Mouse (Mus musculus) mouse trophoblast stem cell (cell line): ENCODE measurements around the gene Nmu.

Experiments
- in situ Hi-C, 2 experiments: fragments of 300-500 bp; cut with MseI, MboI; formaldehyde crosslinking; loops; 2 replicates in 1 of 2; 3 replicates in 1 of 2; pipeline ENCODE4 v1.15.1; 2025

Gene Nmu

DNA sequence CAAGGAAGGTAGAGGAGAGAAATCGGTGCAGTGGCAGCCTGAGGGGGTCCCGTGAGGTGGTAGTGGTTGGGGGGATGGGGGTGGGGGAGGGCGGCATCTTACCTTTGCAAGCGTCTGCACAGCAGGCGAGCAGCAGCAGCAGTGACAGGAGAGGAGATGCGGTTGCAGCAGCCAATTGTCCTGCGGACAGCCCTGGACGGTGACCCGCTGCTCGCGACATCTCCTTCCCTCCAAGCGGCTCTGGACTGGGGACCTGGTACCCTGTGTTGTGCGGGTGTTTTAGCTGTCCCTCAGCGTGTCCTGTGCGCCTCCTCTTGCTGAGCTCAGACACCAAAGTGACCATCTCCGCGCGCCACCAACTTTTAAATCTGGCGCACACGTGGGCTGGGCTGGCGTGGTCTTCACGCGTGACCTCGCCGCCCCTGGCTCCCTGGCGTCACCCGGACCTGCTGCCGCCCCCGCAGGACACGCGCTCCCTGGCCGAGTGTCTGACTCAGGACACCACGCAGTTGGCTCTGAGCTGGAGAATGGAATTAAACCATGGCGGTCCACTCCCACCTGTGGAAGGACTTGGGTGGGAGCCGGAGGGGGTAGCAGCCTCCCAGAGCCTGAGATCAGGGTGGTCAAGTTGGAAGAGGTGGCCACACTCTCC lies at the start of gene Nmu:
Nmu (minus strand) TSS at position 336 of the 652 bp plus-strand sequence.
- in situ Hi-C loops = no loop called here

DNA sequence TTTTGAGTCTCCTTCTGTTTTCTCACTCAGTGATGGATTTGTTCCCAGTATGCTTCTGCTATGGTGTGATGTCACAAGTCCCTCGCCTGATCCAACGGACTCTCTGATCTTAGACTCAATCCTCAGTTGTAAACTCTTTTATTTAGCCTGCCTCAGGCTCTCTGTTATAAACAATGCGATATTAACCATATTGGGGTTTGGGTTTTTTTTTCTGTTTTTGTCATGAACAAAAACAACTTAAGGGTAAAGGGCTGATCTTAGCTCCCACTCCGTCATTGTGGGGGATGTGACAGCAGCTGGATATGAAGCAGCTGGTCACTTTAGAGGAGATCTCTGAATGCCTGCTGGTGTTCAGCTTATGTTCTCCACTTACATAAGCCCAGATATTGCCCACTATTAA lies 48.1 kb upstream of the Nmu start:
- in situ Hi-C loops = no loop called here

DNA sequence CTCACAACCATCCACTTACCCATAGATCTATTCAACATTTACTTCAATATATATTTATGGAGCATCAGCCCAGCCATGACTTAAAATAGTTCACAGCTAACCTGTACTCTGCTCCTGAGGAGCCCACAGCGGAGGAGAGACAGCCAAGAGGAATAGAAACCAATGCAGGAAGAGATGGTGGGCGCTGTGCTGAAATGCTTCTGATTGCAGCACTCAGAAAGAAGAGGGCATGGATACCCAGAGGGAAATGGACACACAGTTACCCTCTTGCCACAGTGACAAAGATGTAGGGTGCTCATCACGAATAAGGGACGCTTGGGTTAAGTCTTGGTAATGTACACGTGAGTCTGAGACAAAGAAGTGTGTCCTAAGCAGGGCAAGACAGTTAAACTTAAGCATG lies 30.8 kb upstream of the Nmu start:
- in situ Hi-C loops = no loop called here

DNA sequence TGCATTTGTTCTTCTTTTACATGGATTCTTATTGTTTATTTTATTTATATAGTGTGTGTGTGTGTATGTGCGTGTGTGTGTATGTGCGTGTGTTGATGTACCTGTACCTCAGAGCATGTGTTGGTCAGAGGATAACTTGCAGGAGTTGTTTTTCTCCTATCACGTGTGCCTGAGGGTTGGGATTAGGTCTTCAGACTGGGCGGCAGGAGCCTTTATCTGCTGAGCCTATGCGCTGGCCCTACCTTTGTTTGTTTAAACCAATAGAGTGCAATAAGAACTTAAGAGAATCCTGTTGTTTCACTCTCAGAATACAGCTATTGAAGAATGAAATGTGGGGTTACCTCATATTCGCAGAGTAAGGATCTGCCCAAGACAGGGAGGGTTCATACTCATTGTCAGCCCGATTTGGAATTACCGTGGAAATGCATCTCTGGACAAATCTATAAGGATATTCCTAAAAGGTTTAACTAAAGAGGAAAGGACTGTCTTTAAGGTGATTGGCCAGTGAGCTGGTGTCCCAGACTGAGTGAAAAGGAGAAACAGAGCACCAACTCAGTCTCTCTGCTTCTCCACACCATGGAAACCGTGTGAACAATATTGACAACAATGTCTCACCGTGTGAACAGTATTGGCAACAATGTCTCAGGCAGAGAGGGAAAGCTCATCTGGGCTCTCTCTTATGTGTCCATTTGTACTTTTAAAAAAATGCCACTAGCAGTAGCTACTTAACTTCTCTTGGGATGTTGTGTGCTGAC lies 25.6 kb upstream of the Nmu start:
- in situ Hi-C loops = no loop called here

DNA sequence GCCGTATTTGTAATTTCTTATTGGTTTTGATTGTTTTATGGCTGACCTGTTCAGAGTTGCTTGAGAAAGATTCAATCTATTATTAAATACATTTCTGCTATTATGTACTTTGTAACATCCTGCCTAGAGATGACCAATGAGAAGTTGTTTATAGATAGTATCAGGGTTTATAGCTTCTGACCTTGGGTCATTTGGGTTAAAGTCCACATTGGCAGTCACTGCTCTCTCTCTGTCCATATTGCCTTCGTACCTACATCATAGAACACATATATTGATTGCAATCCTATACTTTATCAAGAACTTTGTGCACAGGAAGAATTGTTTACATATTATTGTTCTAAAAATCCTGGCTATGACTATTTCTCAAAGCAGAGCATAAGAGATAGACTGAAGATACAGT lies 24.9 kb upstream of the Nmu start:
- in situ Hi-C loops = no loop called here

DNA sequence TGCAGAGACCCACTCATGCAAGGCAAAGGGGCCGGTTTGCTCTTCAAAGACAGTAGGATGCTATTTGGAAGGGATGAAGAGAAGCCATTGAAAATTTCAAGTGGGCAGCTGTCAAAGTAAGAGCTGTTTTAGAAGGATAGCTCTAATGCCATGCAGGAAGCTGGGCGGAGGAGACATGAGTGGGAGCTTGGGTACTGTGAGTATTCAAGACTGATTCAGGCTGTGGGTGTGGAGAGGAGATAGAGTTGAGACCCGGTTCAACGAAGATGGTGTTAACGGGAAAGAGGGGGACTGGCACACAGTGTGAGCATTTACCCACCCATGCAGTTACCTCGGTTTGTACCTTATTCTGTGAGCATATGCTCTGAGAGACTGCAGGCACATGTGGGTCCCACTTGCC lies 20.1 kb upstream of the Nmu start:
- in situ Hi-C loops = no loop called here

DNA sequence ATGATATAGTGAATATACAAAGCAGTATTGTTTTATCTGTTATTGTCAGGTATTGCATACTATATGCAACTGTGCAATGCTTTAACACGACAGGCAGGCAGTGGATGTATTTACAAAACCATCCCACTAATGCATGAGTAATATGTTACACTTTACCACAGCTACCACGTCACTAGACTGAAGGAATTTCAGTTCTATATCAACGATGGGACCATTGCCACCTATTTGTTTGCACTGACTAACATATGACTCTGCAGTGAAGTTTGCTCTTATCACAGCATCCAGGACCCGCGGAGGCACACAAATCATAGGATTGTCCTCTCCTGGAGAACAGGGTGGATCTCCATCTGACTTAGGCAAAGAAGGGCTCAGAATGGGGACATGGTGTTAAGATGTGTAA lies 18.2 kb upstream of the Nmu start:
- in situ Hi-C loops = no loop called here

DNA sequence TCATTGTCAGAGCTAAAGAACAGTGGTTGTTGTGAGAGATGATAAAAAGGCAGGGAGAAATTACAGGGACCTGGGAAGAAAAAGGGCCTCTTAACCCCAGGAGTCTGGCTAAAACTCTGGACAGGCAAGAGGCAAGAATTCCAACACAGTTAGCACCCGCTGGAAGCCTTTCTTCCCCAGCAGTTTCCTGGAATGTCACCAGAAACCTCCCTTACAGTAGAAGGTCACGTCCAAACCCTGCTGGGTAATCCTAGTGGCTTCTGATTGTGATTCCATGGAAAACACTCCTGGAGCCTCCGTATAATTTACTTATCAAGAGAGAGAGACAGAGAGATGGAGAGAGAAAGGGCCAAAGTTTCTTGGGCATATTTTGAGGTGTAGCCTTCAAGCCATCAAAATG lies 15.6 kb upstream of the Nmu start:
- in situ Hi-C loops = no loop called here

DNA sequence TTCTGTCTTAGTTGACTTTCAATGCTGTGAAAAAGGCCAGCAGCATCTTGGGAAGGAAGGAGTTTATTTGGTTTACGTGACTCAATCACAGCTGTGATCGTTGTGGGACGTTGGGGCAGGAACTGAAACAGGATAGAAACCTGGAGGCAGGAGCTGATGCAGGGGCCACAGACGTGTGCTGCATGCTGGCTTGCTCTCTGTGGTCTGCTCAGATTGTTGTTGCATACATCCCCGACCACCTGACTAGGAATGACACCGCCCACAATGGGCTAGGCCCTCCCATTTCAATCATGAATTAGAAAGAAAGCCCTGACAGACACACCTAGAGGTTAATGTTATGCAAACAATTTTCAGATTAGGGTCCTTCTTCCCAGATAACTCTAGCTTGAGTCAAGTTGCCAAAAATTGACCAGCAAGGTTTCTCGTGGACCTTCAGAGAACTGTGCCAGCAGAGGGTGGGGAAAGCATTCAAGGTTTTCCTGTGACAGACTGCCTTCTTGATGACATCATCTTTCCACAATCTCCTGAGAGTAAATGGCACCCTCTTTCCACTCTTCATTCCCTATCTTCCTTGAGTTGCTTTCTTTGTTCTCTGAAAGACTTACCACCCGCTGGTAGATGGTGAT lies 5.7 kb upstream of the Nmu start:
- in situ Hi-C loops = no loop called here

DNA sequence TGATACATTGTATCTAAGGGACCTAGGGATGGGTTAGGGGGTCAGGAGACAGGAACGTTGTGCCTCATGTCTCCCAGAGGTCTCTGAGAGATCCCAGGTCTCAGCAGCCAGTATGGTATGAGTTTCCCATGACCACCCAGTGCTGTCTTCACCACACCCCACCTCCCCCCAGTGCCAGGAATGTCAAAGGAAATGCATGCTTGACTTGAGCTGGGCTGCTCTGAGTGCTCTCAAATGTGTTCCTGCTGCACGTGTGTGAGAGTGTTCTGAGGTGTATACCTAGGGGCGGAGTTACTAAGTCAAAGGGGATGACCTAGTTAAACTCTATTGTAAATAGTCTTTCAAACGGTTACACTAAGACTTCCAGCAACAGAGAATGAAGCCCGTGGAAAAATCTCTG lies 1.8 kb upstream of the Nmu start:
- in situ Hi-C loops = no loop called here

DNA sequence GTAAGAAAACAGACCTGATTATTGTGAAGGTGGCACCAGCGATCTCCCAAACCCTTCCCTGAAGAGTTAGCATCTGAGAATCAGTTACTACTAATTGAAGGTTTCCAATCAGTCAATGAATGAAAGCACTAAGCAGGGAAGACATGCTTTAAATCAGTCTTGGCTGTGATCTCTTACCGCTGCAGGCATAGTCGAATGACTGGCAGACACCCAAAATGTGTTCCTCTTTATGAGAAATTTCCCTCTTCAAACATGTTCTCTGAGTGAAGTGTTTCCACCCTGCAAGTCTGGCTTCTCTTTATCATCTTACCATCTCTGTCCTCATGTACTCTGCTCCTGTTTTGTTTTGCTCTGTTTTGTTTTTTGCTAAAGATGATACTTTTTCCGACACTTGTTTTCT lies 2.8 kb downstream of the Nmu start:
- in situ Hi-C loops = no loop called here

DNA sequence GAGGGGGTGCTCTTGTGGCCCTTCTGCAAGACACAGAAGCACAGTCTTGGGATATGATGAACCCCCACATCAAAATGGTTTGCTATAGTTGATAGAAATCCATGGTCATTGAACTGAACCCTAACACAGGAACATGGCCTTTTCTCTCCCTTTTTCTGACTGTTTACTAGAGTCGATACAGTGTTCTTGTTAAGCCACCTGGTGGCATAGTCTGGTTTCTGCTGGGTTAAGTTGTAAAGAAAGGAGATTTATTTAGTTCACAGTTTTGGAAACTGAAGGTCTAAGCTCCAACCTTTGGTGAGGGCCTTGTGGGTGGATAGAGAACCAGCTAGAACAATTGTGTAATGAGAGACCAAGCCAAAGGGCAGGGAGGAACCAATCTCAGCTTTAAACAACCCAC lies 3.5 kb downstream of the Nmu start:
- in situ Hi-C loops = no loop called here

DNA sequence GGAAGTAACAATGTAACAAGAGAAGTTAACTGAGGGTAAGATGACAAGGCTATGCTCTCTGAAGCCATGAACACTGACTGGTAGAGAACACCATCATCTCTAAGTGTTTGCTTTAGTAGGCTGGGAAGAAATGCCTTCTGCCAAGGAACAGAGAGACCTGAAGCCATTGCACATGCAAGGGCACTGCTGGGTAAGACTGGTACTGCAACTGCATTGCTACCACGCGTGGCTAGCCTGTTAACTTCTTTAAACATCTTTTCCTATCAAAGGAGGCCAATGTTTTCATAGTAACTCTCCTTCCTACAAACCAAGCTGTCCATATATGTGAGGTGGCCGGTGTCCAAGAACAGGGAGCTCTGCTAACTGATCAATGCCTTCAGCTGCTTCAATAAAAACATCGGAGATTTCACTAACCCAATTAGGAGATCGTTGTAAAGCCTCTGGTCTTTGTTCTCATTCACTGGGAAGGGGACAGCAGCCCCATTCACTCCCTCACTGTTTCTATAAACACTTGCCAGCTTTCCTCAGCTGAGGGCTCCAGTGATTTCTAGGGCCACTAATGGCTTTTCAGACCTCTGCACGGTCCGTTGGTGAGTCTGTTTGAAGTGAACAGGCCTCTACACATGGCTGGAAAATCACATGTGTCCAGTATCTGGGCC lies 11.5 kb downstream of the Nmu start:
- in situ Hi-C loops = no loop called here

DNA sequence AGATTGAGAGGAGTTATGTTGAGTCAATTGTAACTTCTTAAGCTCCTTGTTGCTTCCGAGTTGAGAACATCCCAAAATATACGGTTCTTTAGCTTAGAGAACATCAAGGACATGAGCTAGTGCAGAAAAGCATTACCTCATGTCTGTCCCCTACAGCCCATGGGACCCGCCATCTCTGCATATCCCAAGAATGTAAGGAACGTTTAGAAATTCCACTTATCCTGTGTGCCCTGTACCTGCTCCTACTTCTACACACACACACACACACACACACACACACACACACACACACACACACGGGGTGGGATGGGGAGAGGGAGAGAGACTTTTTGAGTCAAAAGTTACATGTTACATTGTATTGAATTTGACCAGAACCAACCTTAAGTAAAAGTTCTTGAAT lies 12.1 kb downstream of the Nmu start:
- in situ Hi-C loops = no loop called here

DNA sequence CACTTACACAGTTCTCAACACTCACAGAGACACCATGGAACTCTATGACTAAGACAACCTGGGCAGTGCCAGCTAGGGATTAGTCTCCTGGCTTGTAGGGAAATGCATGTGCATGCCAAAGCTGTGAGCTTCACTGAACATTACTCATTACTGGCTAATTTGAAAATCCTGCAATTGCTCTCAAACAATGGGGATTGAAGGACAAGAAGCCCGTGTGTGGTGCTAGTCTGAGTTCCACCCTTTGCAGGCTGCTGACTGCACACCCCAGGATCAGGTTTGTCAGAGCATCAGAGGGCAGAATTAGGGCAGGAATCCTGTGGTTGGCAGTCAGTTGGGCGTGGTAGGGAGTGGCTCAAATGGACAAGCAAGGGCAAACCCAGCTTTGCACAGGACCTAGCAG lies 17.5 kb downstream of the Nmu start:
- in situ Hi-C loops = no loop called here

DNA sequence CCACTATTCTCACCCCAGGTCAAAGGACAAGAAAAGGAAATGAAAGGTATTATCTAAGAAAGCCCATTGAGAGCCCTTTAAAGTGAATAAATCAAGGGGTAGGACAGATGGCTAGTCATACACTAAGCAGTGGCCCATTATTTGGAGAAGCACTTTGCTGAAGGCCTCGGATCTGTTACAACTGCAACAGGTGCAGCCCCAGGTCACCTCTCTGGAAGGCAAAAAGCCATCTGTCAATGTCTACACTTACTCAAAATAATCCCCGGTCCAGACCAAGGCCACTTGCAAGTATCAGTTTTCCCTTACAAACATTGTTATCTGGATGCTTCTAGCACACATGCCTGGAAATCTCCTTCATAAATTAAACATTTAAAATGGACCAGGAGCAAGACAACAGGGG lies 22.7 kb downstream of the Nmu start:
- in situ Hi-C loops = no loop called here

DNA sequence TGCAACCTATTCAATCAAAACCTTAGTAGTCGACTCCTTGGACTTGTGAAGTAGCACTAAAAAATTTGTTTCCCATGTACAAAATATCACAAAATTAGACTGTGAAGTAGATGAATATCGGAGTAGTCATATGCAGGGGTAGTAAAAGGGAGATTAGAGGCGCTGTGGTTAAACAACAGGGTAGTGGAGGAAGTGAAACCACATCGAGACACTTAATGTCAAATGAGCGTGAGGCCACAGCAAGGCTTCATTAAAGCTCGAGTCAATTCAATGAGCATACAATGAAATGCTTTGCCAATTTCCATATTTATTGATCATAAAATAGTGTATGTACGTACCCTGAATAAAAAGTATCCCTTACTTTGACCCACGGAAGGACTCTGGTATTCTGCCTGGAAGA lies 26.5 kb downstream of the Nmu start:
- in situ Hi-C loops = no loop called here

DNA sequence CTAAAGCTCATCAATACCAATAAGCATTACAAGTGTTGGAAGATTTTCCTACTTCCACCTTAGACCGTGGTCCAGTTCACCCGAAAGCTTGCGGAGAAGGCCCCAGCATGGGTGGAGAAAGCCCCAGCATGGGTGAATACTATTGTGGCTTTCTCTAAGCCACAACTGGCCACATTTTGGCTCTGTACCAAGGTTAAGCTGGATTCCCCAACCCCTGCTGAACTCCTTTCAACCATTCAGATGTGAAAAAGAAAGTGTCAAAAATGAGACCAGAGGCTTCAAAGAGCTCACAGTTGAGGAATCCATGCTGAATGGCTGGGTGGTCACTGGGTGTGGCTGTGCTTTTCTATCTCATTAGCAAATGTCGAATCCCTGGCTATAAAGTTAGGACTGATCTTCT lies 29.8 kb downstream of the Nmu start:
- in situ Hi-C loops = no loop called here

DNA sequence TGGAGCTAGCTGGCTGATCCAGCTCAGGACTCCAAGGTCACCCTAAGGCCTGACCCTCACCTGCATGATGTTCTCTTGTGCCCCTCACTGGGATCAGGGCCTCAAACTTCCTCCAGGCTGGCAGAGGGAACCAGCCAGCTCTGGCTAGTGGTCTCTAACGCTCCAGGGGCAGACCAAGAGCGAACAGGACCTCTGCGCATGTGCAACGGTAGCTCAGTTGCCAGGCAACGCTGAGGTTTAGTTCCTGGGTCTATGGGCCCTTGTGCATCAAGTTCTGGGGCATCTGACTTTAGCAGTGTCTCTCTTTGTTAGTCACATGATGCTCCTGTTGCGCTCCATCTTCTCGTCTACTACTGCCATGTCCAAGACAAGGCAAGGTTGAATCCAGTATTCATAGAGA lies 32.6 kb downstream of the Nmu start, which contains the start of gene Pdcl2:
Pdcl2 (minus strand) TSS at position 204 of the 400 bp plus-strand sequence.
- in situ Hi-C loops = no loop called here

DNA sequence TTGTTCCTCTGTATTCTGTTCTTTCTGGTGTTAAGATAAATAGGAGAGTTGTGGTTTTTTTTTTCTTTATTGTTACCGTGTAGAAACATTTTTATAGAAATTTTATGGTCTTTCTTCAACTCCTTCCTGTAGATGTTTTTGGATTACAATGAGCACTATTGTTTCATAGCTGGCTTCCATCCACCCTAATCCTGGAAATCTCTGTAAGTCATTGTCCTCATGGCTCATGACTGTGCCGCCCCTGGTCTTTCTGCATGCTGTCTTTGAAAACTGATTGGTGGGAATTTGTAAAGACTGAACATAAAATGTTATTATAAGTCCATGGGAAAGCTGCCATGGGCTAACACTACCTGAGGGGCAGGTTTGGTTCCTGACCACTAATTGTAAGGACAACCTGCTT lies 36.3 kb downstream of the Nmu start:
- in situ Hi-C loops = no loop called here

DNA sequence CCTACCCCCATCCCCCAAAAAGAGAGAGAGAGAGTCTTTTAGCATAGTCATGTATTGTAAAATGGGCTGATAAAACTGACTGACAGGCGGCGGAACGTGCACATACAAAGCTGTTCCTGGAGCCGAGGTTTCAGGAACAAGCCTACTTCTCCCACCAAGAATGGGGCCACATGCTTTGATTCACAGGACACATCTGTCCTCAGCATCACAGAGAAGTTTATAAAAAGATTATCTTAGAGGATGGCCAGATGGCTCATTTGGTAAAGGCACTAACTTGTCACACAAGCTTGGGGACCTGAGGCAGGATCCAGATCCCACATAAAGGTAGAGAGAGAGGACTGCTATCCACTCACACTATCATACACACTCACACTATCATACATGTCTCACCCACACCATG lies 38.5 kb downstream of the Nmu start:
- in situ Hi-C loops = no loop called here
